Mouse (Mus musculus): ENCODE measurements at regions not wholly inside any gene's neighbourhood (a gene's known extent, or its start where the extent isn't known, plus 50 kb on each side); places are given as distances from the start of the nearest gene placed in this dataset.

DNA sequence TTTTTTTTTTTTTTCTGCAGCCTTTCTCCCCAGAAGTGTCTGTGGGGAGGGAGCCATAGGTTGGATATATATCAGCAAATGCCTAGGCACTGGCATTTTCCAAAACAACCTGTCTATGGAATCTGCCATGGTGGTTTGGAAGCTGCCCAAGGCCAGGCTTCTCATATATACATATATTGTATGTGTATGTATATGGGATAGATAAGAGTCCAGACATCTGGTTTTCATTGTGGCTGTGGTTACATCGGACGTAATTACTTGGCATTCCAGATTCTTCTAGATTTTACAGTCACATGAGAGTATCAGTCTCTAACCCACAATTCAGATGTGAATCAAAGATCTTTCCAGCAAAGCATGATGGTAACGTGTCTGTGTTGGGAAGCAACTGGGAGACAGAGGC, 57.5 kb upstream of the Mylip start:
- TF ChIP-seq CTCF (IDR thresholded peaks at IDR 0.05; ENCODE audit: low read depth): no peak
- no peak for TF ChIP-seq EP300 (IDR thresholded peaks at IDR 0.05; ENCODE audit: low read depth)

All from heart, postnatal 0 days (tissue).